Mouse (Mus musculus) splenic B cell, adult 2 months (primary cell): ENCODE data around the gene Tmbim1.
"Not testable (repeated sequence)": the region's sequence is repeated elsewhere in the genome, so short reads cannot be mapped to it uniquely, and the experiment has no call there.

Experiments
- DNase-seq: peaks from one replicate; pipeline ENCODE4 v3.0.0-alpha.2; 2011; ENCODE audit warnings: low read depth, low spot score
- H3K27me3 ChIP-seq: 2 replicates; pipeline ENCODE4 v1.6.1; 2012; ENCODE audit warnings: mild to moderate bottlenecking, low read length, moderate library complexity, mixed read lengths; ENCODE audit not compliant: control insufficient read depth, poor library complexity, insufficient read depth, severe bottlenecking
- H3K36me3 ChIP-seq: 2 replicates; pipeline ENCODE4 v1.6.1; 2012; ENCODE audit warnings: mild to moderate bottlenecking, low read length, moderate library complexity, mixed read lengths; ENCODE audit not compliant: control insufficient read depth, poor library complexity, insufficient read depth, severe bottlenecking

Tmbim1 gene

GRCm38 (mm10) chr1:74335436-74336170 is 30.2 kb upstream of the Tmbim1 start:
- no peaks in the 10 kb centered on the region for H3K27me3 ChIP-seq
- H3K36me3 ChIP-seq, result no peaks in the 10 kb centered on the region
- no peak for DNase-seq

GRCm38 (mm10) chr1:74335033-74335432 is 29.6 kb upstream of the Tmbim1 start:
- H3K36me3 ChIP-seq, result no peaks in the 10 kb centered on the region
- no peak for DNase-seq
- H3K27me3 ChIP-seq, result no peaks in the 10 kb centered on the region

GRCm38 (mm10) chr1:74334607-74335006 is 29.2 kb upstream of the Tmbim1 start:
- no peaks in the 10 kb centered on the region for H3K36me3 ChIP-seq
- no peak for DNase-seq
- H3K27me3 ChIP-seq, result no peaks in the 10 kb centered on the region

GRCm38 (mm10) chr1:74332930-74333329 is 27.5 kb upstream of the Tmbim1 start:
- Histone ChIP-seq H3K27me3 (no peaks in the 10 kb centered on the region), H3K36me3 (no peaks in the 10 kb centered on the region)
- no peak for DNase-seq

- DNase-seq, result peak; percentile 97
- H3K36me3 ChIP-seq, result no peaks in the 10 kb centered on the region
These were observed 26.9 kb upstream of the Tmbim1 start for GRCm38 (mm10) chr1:74332241-74332763.

GRCm38 (mm10) chr1:74331046-74331681 is 25.7 kb upstream of the Tmbim1 start:
- no peak for DNase-seq
- no peaks in the 10 kb centered on the region for H3K36me3 ChIP-seq
- H3K27me3 ChIP-seq, result no peaks in the 10 kb centered on the region

More at GRCm38 (mm10) chr1:74332241-74332763, 26.9 kb upstream of the Tmbim1 start:
- H3K27me3 ChIP-seq, result no peaks in the 10 kb centered on the region

GRCm38 (mm10) chr1:74329899-74330431 is 24.5 kb upstream of the Tmbim1 start:
- H3K36me3 ChIP-seq, result no peaks in the 10 kb centered on the region
- no peak for DNase-seq

GRCm38 (mm10) chr1:74326916-74327315 is 21.5 kb upstream of the Tmbim1 start:
- not testable (repeated sequence) for H3K36me3 ChIP-seq, DNase-seq, H3K27me3 ChIP-seq

More at GRCm38 (mm10) chr1:74329899-74330431, 24.5 kb upstream of the Tmbim1 start:
- H3K27me3 ChIP-seq, result no peaks in the 10 kb centered on the region

GRCm38 (mm10) chr1:74321396-74321795 is 16.0 kb upstream of the Tmbim1 start:
- no peak for DNase-seq
- Histone ChIP-seq H3K36me3 (no peaks in the 10 kb centered on the region), H3K27me3 (no peaks in the 10 kb centered on the region)

- DNase-seq, result no peak
- H3K36me3 ChIP-seq, result no peaks in the 10 kb centered on the region
- H3K27me3 ChIP-seq, result no peaks in the 10 kb centered on the region
These were observed 13.3 kb upstream of the Tmbim1 start for GRCm38 (mm10) chr1:74318711-74319110.

- no peak for DNase-seq
- Histone ChIP-seq H3K27me3 (no peaks in the 10 kb centered on the region), H3K36me3 (no peaks in the 10 kb centered on the region)
These were observed 10.8 kb upstream of the Tmbim1 start for GRCm38 (mm10) chr1:74316114-74316827.

GRCm38 (mm10) chr1:74314796-74315195 is 9.4 kb upstream of the Tmbim1 start:
- DNase-seq, result no peak
- Histone ChIP-seq H3K27me3 (no peaks in the 10 kb centered on the region), H3K36me3 (no peaks in the 10 kb centered on the region)

GRCm38 (mm10) chr1:74313049-74313692 is 7.7 kb upstream of the Tmbim1 start:
- DNase-seq, result peak; percentile 89
- Histone ChIP-seq H3K27me3 (no peaks in the 10 kb centered on the region), H3K36me3 (no peaks in the 10 kb centered on the region)

GRCm38 (mm10) chr1:74309767-74310166 is 4.3 kb upstream of the Tmbim1 start:
- Histone ChIP-seq H3K36me3 (no peaks in the 10 kb centered on the region), H3K27me3 (no peaks in the 10 kb centered on the region)
- DNase-seq, result no peak
